Mouse (Mus musculus) spleen, adult 2 months (tissue): Measurements from ENCODE around the gene Rnf182. TPM values are rescaled to one million over a fixed set of nuclear protein-coding genes. Genes with fewer than 3 reads are reported as not detected.

Source experiments
- DNase-seq, 2 experiments: peaks; one replicate each; pipeline versions ENCODE4 v3.0.0 to v3.0.0-alpha.2; 2012 to 2021; ENCODE audit warnings: low spot score in 2 of 2, low read depth in 1 of 2
- H3K27ac ChIP-seq: fragments of 200-500 bp; 2 replicates; pipeline ENCODE4 v1.5.1; 2012; ENCODE audit warnings: low read length, inconsistent platforms; ENCODE audit not compliant: insufficient read depth
- H3K27me3 ChIP-seq: fragments of 200-500 bp; 2 replicates; pipeline ENCODE4 v1.6.1; 2012; ENCODE audit warnings: mild to moderate bottlenecking, moderate library complexity, low read length, inconsistent platforms; ENCODE audit not compliant: control insufficient read depth, insufficient read depth
- H3K36me3 ChIP-seq: fragments of 200-500 bp; 2 replicates; pipeline ENCODE4 v1.6.1; 2012; ENCODE audit warnings: mild to moderate bottlenecking, low read length, inconsistent platforms; ENCODE audit not compliant: control insufficient read depth, insufficient read depth
- H3K4me1 ChIP-seq: fragments of 200-500 bp; 2 replicates; pipeline ENCODE4 v1.6.1; 2011; ENCODE audit warnings: inconsistent platforms; ENCODE audit not compliant: control insufficient read depth, insufficient read depth, insufficient read length
- H3K4me3 ChIP-seq: fragments of 200-500 bp; 2 replicates; pipeline ENCODE4 v1.5.1; 2011; ENCODE audit warnings: mild to moderate bottlenecking, inconsistent platforms; ENCODE audit not compliant: insufficient read depth, insufficient read length; ENCODE audit errors: extremely low read depth
- CTCF ChIP-seq: fragments of 200-500 bp; IDR thresholded peaks from 2 replicates; pipeline ENCODE4 v1.5.1; 2011; ENCODE audit warnings: mild to moderate bottlenecking, inconsistent platforms; ENCODE audit not compliant: insufficient read depth, insufficient read length, insufficient replicate concordance; ENCODE audit errors: extremely low read depth
- POLR2A ChIP-seq: fragments of 200-500 bp; IDR thresholded peaks from 2 replicates; pipeline ENCODE4 v1.6.1; 2011; ENCODE audit warnings: low read depth, low read length, inconsistent platforms
- WGBS: fragments of 180-500 bp; shearing (Covaris S2); methylation state at CpG from one replicate; pipeline ENCODE4 v1.1.7; 2018; 5-methylcytosine and 5-hydroxymethylcytosine counted together
- polyA plus RNA-seq: library from polyadenylated mRNA; depleted of rRNA; stranded (reverse); fragments of >200 nt; gene quantifications from 2 replicates; pipeline ENCODE4 v1.2.3, GENCODE M21; 2012

Gene Rnf182
- polyA plus RNA-seq, 1 experiment = 0.02 TPM

DNA sequence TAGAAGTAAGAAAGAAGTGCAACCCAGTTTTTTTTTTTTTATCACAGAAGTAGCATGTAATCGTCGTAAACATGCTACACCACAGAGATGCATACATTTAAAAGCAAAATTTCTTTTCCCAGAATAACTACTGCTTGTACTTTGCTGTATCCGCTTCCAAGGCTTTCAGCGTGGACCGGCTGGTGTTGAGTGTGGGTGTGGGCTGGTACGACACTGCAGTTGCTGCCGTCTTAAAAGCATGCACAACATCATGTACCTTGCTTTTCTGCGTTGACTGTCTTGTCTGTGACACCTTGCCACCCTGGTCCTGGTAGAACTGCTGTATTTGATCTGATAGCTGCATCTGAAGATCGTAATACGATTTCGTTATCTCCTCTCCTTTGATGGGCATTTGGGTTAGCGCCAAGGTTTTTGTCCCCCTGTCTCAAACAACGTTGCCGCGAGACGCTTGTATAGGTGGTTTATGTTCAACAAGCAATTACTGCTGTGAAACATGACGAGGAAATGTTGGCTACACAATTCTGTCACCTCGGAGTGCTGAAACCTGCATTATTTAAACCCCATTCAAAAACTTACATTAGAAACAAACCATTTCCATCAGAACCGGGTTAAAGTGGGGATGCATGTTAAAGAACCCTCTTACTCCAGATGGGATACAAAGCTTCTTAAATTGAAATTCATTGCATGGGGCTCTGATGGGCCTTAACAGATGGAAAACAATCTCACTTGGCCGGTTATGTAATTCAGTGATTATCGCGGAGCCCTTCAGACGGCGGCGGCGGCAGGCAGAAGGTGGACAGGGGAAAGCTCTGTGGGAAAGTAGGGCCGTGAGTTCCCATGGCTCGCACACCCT, 23.5 kb upstream of the Rnf182 start:
- Histone ChIP-seq H3K4me3 (no peak overlapping the region), H3K27ac (no peak overlapping the region), H3K4me1 (no peaks in the 10 kb centered on the region), H3K27me3 (no peaks in the 10 kb centered on the region), H3K36me3 (no peaks in the 10 kb centered on the region)
- TF ChIP-seq POLR2A (no peak), CTCF (no peak)
- DNase-seq = no peak
- WGBS = 80% methylated on average over 28 of the region's 28 CpGs

DNA sequence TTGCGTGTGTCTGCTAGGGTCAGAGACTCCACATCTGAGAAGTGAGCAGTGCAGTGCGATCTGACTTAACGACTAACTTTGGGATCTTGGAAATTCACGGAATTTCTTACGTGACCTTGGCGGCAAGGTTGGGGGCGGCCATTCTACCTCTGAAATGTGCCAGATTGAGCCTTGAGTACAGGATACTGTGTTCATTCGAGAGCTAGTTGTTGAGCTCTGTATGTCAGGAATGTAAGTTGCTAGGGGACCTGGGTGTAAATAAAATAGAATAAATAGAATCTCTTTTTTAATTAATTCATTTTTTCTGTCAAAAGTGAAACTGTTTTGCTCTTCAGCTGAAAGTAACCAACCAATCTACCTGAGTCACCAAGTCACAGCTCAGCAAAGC, 22.8 kb upstream of the Rnf182 start:
- Histone ChIP-seq H3K27ac (no peak overlapping the region), H3K36me3 (no peaks in the 10 kb centered on the region), H3K27me3 (no peaks in the 10 kb centered on the region), H3K4me1 (no peaks in the 10 kb centered on the region), H3K4me3 (no peak overlapping the region)
- 64% methylated on average over 8 of the region's 8 CpGs for WGBS
- DNase-seq = no peak
- TF ChIP-seq CTCF (no peak), POLR2A (no peak)

DNA sequence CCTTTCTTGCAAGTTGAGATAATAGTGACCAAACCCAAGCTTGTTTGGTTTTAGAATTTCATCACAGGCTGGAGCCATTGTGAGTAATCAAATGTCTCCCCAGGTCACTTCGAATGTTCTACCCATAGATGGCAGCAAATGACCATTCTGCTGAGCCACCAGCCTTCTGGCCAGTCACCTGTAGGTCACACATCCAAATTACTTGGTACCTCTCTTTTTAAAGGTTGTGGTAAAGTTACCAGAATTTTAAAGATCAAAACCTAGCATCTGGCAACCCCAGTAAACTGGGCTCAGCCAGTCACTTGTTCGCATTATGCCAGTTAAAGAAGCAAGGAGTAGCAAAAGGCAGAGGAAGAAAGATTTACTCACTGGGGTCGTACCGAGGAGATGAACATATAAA, 19.6 kb upstream of the Rnf182 start:
- H3K36me3 ChIP-seq = no peaks in the 10 kb centered on the region
- DNase-seq = peak; percentile 29 to 42
- TF ChIP-seq CTCF (peak; percentile 71; the same call in 1 of the 2 replicates), POLR2A (no peak)
- H3K27me3 ChIP-seq = no peaks in the 10 kb centered on the region
- 68% methylated on average over 4 of the region's 4 CpGs for WGBS
- H3K4me1 ChIP-seq = no peaks in the 10 kb centered on the region
- no peak overlapping the region for H3K27ac ChIP-seq
- H3K4me3 ChIP-seq = no peak overlapping the region

DNA sequence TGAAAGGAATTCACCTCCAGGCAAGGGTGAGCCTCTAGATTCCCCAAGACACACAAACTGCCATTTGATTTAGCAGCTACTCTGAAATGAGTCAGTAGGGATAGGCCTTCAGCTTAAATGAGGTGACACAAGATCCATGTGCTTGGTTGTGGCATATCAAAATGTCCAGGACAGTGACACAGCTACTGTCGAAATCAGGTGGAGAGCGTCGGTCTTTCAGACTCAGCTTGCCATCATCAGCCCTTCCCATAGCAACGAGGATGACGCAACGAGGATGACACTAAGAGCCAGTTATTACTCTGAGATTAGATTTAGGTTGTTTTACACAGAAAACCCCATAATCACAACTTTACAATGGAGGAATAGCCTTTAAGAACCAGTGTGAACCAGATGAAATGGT, 14.5 kb upstream of the Rnf182 start:
- H3K36me3 ChIP-seq = no peaks in the 10 kb centered on the region
- TF ChIP-seq CTCF = no peak

DNA sequence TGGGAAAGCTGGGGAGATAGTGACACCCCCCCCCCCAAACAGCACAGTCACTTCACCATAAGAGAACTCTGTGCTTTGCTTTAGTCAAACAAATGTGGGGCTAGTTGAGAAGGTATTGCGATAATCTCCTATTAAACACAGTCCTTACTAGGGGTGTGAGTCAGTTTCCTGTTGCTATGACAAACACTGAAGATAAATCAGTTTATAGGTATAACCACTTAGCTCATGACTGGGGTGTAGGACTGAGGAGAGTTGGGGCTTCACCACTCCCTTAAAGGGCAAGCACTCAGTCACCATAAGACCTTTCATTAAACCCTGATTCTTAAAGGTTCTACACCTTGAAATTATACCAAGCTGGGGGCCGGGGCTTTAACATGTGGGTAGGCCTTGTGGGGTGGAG, 13.1 kb upstream of the Rnf182 start:
- H3K36me3 ChIP-seq = no peaks in the 10 kb centered on the region
- WGBS = 95% methylated on average over 2 of the region's 2 CpGs
- H3K27me3 ChIP-seq = no peaks in the 10 kb centered on the region
- DNase-seq = no peak
- H3K27ac ChIP-seq = no peak overlapping the region
- TF ChIP-seq CTCF (no peak), POLR2A (no peak)
- no peak overlapping the region for H3K4me3 ChIP-seq
- no peaks in the 10 kb centered on the region for H3K4me1 ChIP-seq

More for the DNA sequence above, 14.5 kb upstream of the Rnf182 start:
- H3K4me3 ChIP-seq = no peak overlapping the region
- 90% methylated on average over 6 of the region's 6 CpGs for WGBS
- H3K27me3 ChIP-seq = no peaks in the 10 kb centered on the region
- H3K4me1 ChIP-seq = no peaks in the 10 kb centered on the region
- H3K27ac ChIP-seq = no peak overlapping the region
- DNase-seq = no peak

DNA sequence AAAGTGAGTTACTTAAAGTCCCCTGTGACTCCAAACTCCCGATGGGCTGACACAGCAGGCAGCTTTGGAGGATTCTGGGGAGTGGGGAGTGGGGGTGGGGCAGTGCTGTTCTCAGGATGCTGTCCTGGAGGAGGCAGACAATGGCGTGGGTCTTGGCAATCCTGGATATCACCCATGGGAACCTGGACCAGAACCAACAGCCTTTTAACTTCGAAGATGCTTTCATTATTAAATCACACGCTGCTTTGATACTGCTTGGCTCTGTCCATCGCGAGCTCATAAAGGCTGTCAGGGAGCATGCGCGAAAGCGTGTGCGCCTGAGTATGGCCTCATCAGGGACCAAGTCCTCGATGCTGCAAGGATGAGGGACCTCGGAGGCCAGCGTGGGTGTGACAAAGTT, 12.5 kb upstream of the Rnf182 start:
- TF ChIP-seq CTCF (no peak), POLR2A (no peak)
- WGBS = 79% methylated on average over 13 of the region's 13 CpGs
- no peaks in the 10 kb centered on the region for H3K27me3 ChIP-seq
- DNase-seq = no peak
- H3K4me3 ChIP-seq = no peak overlapping the region
- H3K36me3 ChIP-seq = no peaks in the 10 kb centered on the region
- H3K27ac ChIP-seq = no peak overlapping the region
- no peaks in the 10 kb centered on the region for H3K4me1 ChIP-seq

DNA sequence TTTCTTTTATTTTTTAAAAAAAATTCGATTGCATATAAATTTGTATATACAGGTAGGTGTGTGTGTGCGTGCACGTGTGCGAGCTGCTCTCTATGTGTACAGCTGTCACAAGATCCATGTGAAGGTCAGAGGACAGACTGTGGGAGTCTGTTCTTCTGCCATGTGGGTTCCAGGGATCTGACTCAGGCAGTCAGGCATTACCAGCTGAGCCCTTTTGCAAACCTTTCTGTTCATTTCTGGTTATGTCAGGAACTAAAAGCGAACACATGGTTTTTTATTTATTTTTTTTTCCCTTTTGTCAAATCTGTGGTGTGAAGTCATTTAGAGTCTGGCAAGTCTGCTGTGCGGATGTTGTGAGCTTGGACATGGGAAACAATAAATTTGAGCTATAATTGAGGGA, 6.7 kb upstream of the Rnf182 start:
- Histone ChIP-seq H3K27ac (no peak overlapping the region), H3K4me1 (no peaks in the 10 kb centered on the region), H3K4me3 (no peak overlapping the region), H3K27me3 (no peaks in the 10 kb centered on the region), H3K36me3 (no peaks in the 10 kb centered on the region)
- 91% methylated on average over 6 of the region's 6 CpGs for WGBS
- TF ChIP-seq CTCF (no peak), POLR2A (no peak)
- DNase-seq = no peak
